Mouse (Mus musculus) brown adipose tissue, adult 24 weeks (tissue): ENCODE results near the gene Inmt. TPM values are rescaled to one million over a fixed set of nuclear protein-coding genes. Genes with fewer than 3 reads are reported as not detected.

Experiments
- H3K27ac ChIP-seq: fragments of 200-500 bp; replicated peaks from 2 replicates; pipeline ENCODE4 v1.5.1; 2012; ENCODE audit warnings: low read depth, mild to moderate bottlenecking, low read length
- H3K4me1 ChIP-seq: fragments of 200-500 bp; 2 replicates; pipeline ENCODE4 v1.6.1; 2012; ENCODE audit warnings: low read length, mixed read lengths; ENCODE audit not compliant: control insufficient read depth, insufficient read depth, insufficient read length
- H3K4me3 ChIP-seq: fragments of 200-500 bp; 2 replicates; pipeline ENCODE4 v1.5.1; 2012; ENCODE audit warnings: low read depth, mild to moderate bottlenecking, low read length, moderate library complexity; ENCODE audit not compliant: insufficient read depth
- polyA plus RNA-seq: library from polyadenylated mRNA; stranded (reverse); fragments of >200 nt; gene quantifications from 2 replicates; pipeline ENCODE4 v1.2.4, GENCODE M21; 2012; ENCODE audit not compliant: missing spikeins, insufficient read depth, insufficient read length

Inmt gene
- polyA plus RNA-seq, 1 experiment = 28.7 TPM

GRCm38 (mm10) chr6:55179560-55179959, 4.7 kb upstream of the Inmt start:
- no peak overlapping the region for H3K4me3 ChIP-seq
- no peak overlapping the region for H3K27ac ChIP-seq
- 0 out of 2 replicates have a peak, but pooled peaks cover 3% of the 10 kb centered on the region for H3K4me1 ChIP-seq

- Histone ChIP-seq H3K4me3 (no peak overlapping the region), H3K27ac (no peak overlapping the region)
Observed at GRCm38 (mm10) chr6:55177060-55177732, 2.4 kb upstream of the Inmt start.

GRCm38 (mm10) chr6:55175892-55176291, 1.0 kb upstream of the Inmt start:
- H3K27ac ChIP-seq = no peak overlapping the region
- H3K4me1 ChIP-seq = 0 out of 2 replicates have a peak, but pooled peaks cover 3% of the 10 kb centered on the region
- no peak overlapping the region for H3K4me3 ChIP-seq

More at GRCm38 (mm10) chr6:55177060-55177732, 2.4 kb upstream of the Inmt start:
- H3K4me1 ChIP-seq = 0 out of 2 replicates have a peak, but pooled peaks cover 3% of the 10 kb centered on the region

GRCm38 (mm10) chr6:55175456-55175855, 613 bp upstream of the Inmt start:
- H3K27ac ChIP-seq = 0 out of 2 replicates have a peak overlapping the region, but pooled peaks have one; percentile 12
- no peak overlapping the region for H3K4me3 ChIP-seq
- H3K4me1 ChIP-seq = 0 out of 2 replicates have a peak, but pooled peaks cover 3% of the 10 kb centered on the region

GRCm38 (mm10) chr6:55173941-55174349, 898 bp downstream of the Inmt start:
- Histone ChIP-seq H3K4me1 (0 out of 2 replicates have a peak, but pooled peaks cover 3% of the 10 kb centered on the region), H3K4me3 (peak overlapping the region; percentile 14; the same call in 1 of the 2 replicates), H3K27ac (no peak overlapping the region)

GRCm38 (mm10) chr6:55173171-55173570, 1.7 kb downstream of the Inmt start:
- Histone ChIP-seq H3K4me1 (0 out of 2 replicates have a peak, but pooled peaks cover 3% of the 10 kb centered on the region), H3K4me3 (no peak overlapping the region), H3K27ac (no peak overlapping the region)

- no peak overlapping the region for H3K4me3 ChIP-seq
- no peaks in the 10 kb centered on the region for H3K4me1 ChIP-seq
- no peak overlapping the region for H3K27ac ChIP-seq
Observed at GRCm38 (mm10) chr6:55171638-55172037, 3.2 kb downstream of the Inmt start.

GRCm38 (mm10) chr6:55169818-55170217, 5.0 kb downstream of the Inmt start:
- Histone ChIP-seq H3K4me3 (no peak overlapping the region), H3K27ac (no peak overlapping the region), H3K4me1 (no peaks in the 10 kb centered on the region)

- Histone ChIP-seq H3K4me3 (no peak overlapping the region), H3K4me1 (no peaks in the 10 kb centered on the region), H3K27ac (no peak overlapping the region)
Observed at GRCm38 (mm10) chr6:55166777-55167463, 7.9 kb downstream of the Inmt start.

- Histone ChIP-seq H3K27ac (no peak overlapping the region), H3K4me1 (no peaks in the 10 kb centered on the region), H3K4me3 (no peak overlapping the region)
Observed at GRCm38 (mm10) chr6:55163046-55163584, 11.7 kb downstream of the Inmt start.

GRCm38 (mm10) chr6:55161311-55161761, 13.5 kb downstream of the Inmt start:
- H3K4me3 ChIP-seq = no peak overlapping the region
- no peak overlapping the region for H3K27ac ChIP-seq
- no peaks in the 10 kb centered on the region for H3K4me1 ChIP-seq

GRCm38 (mm10) chr6:55159256-55159655, 15.6 kb downstream of the Inmt start:
- H3K4me3 ChIP-seq = no peak overlapping the region
- no peaks in the 10 kb centered on the region for H3K4me1 ChIP-seq
- H3K27ac ChIP-seq = no peak overlapping the region

- no peak overlapping the region for H3K27ac ChIP-seq
- no peaks in the 10 kb centered on the region for H3K4me1 ChIP-seq
- no peak overlapping the region for H3K4me3 ChIP-seq
Observed at GRCm38 (mm10) chr6:55152226-55152625, 22.6 kb downstream of the Inmt start.

- Histone ChIP-seq H3K27ac (no peak overlapping the region), H3K4me1 (no peaks in the 10 kb centered on the region), H3K4me3 (no peak overlapping the region)
Observed at GRCm38 (mm10) chr6:55146138-55146537, 28.7 kb downstream of the Inmt start.

GRCm38 (mm10) chr6:55145285-55145684, 29.6 kb downstream of the Inmt start:
- H3K4me1 ChIP-seq = no peaks in the 10 kb centered on the region
- H3K4me3 ChIP-seq = no peak overlapping the region
- H3K27ac ChIP-seq = no peak overlapping the region; the same call in 1 of the 2 replicates
